Mouse (Mus musculus) adrenal gland, adult 8-10 months (tissue): ENCODE data around the gene C1d. TPM values are rescaled to one million over a fixed set of nuclear protein-coding genes. Genes with fewer than 3 reads are reported as not detected.

Experiments used
- total RNA-seq, 4 experiments: library from RNA; stranded (reverse); gene quantifications; 2 replicates each; pipeline ENCODE4 v1.2.4; 2022

The C1d gene
- total RNA-seq, 4 experiments from 2014 or later: 56.4 to 68.5 (median 63.4) TPM

Other genes with a start within 250 kb of the C1d start
- 10 to 100 TPM; 15.4 to 34.1 (median 24.1) TPM for gene Cnrip1, start 206.0 kb upstream of the C1d start, total RNA-seq
- 10 to 100 TPM in 1 of 4 experiments, 1 to 10 TPM in 3; 4.6 to 11.9 (median 7.8) TPM for gene Plek, start 205.2 kb upstream of the C1d start, total RNA-seq
- 100 to 1,000 TPM in 1 of 4 experiments, 10 to 100 TPM in 3; 83.1 to 104 (median 96.8) TPM for gene Ppp3r1, start 98.3 kb upstream of the C1d start, total RNA-seq
- gene Wdr92, start 75.5 kb upstream of the C1d start, total RNA-seq: 10 to 100 TPM; 17.0 to 21.0 (median 17.6) TPM
- gene Pno1, start 46.0 kb upstream of the C1d start, total RNA-seq: 10 to 100 TPM; 41.8 to 58.2 (median 53.6) TPM